Mouse (Mus musculus) urinary bladder, postnatal 25 days (tissue): ENCODE results near the gene Kcnma1.

Experiments used
- DNase-seq: peaks from one replicate; pipeline ENCODE4 v3.0.0; 2022; ENCODE audit warnings: low spot score

Kcnma1 gene

DNA sequence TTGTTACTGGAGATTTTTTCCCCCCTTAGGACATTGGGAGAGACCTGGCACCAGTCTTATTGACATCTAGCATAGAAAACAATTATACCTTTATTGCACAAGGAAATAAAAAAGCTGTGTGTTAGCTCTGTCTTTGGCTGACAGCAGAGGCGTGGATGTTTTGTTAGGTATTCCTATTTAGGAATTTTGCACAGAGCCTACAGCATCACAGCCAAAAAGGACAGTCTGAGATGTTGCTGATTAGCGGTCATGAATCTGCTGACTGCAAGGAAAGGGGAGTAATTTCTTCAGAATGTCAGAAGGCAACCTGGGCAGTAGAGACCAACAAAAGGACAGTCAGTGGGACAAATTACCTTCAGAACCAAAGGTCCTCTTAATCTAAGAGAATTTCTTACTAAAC, 412.2 kb downstream of the Kcnma1 start:
- DNase-seq, result no peak

DNA sequence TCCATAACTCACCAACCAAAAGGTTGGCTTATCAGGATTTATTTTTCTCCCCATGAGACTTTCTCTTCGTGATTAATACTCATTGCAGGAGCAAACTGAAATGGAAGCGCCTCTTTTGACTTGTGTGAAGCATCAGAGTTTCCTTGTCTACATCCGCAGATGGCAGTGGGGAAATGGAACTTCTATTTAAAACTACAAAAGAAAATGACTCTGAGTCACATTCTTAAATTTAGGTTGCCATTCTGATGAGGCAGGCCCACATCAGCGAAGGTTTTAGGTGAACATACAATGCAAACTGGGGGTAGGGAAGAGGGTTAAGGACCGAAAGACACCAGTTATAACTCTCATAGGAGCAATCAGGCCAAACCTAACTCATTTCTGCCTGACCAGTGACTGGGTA, 419.7 kb downstream of the Kcnma1 start:
- no peak for DNase-seq

DNA sequence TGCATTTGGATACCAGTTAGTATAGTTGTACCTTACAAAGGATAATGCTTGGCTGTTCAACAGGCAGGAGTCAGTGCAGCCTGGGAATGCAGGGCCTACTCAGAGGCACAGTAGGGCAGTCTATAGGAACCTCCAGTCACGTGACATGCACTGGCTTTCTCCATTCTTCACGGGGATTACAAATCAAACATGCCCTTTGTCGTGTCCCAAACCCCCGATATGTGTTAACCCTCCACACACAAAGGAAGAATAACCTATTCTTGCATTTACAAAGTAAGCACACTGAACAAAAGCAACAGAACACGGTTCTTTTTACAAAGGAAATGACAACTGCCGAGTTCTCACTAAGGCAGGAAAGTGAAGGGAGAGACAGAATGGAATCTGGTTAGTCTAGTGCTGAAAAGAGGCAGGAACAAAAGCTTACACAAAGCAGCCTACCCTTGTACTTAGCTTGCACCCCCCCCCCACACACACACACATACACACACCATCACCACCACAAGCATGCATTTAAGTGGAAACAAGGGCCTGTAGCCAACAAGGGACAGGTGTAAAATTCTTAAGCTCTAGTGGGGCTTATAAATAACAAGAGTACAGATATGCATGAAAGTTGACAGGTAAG, 421.4 kb downstream of the Kcnma1 start:
- DNase-seq, result no peak

DNA sequence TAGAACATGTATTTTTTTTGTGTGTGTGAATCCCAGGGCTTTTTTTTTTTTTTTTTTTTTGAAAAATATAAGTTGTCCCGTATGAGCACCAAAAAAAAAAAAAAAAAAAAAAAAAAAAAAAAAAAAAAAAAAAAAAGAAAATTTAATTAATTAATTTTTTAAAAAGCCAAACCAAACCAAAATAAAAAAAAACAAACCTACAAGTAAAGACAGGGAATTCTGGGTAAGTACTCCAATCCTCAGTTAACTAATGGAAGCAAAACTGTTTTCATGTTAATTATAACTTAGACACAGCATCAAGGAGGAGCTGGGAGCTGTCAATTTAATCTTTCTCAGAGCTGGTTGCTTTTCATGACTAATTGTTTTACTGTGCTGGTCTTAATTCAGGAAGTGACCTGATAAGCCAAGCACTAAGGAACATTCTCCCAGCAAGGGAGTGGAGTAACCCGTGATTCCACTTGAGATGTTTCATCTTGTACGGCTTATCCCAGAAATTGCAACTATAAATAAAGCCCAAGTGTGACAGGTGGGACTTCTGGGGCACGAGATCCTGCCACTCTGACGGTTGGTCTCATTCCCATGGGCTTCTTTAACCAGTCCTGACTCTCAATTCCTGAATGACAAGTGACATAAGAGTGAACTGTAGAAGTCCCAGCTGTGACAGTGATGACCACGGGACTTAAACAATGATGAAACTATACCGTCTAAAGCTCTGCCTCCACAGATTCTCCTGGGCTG, 424.4 kb downstream of the Kcnma1 start:
- DNase-seq, result no peak

DNA sequence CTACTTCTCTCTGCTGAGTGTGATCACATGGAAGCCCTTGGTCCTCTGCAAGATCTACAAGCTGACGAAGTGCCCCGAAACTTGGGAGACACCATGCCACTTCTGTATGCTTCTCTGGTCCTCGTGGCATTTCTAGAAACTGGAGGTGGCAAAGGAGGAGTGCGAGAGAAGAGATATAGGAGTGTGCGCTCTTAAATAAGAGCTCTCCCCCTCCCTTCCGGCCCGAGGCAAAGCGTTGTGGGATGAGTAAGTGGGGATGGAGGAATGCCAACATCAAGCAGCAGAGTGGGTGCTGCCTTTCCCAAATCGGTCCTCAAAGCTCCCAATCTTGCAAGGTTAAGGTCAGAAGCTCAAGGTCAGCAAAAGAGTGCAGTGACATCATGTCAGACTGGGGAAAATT, 426.8 kb downstream of the Kcnma1 start:
- no peak for DNase-seq

DNA sequence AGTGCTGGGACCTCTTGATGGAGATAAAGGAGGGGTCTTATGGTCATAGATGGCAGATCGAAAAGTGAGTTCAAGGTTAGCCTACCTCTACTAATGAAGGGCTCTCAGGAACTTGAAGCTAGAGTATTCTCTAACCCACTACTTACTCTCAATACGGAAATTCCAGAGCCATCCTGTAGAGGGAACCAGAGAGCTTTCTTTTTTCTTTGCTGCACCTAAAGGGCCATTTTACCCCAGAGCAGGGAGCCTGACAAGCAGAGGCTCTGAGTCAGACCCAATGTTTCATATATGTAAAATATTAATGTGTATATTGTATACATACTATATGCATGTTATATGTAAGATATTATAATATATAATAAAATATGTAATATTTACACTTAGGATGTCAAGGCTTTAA, 431.1 kb downstream of the Kcnma1 start:
- peak; percentile 47 for DNase-seq

DNA sequence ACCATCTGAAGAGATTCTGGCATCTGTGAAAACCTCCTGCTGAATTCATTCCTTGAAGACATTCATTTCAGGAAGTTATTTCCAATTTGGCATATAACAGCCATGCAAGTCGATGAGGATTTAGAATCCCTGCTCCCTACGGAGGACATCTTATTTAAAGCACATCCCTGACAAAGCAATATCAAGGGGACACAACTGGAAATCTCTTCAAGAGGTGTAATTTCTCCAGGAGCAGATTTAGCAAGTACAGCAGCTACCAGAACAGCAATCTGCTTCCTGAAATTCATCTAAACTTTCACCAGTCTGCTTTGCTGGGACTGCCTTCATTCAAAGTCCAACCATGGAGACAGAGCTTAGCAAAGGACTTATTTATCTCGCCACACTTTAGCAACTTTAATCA, 433.0 kb downstream of the Kcnma1 start:
- DNase-seq, result no peak

DNA sequence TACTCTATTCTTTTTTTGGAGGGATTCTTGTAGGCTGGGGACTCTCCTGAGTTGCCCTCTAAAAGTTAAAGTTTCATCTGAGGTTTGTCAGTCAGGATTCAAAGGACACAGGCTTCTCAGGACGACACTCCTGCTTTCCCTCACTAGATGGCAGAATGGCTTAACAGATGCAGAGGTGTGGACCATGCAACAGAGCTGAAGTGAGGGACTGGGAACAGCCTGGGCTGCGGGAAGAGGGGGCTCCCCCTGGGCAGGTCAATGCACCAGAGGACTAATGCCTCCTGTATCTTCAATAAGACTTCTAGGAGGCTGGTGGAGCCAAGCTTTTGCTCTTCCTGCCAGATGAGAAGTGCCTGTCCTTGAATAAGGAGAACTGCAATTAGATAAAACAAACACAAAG, 438.3 kb downstream of the Kcnma1 start:
- DNase-seq, result no peak

DNA sequence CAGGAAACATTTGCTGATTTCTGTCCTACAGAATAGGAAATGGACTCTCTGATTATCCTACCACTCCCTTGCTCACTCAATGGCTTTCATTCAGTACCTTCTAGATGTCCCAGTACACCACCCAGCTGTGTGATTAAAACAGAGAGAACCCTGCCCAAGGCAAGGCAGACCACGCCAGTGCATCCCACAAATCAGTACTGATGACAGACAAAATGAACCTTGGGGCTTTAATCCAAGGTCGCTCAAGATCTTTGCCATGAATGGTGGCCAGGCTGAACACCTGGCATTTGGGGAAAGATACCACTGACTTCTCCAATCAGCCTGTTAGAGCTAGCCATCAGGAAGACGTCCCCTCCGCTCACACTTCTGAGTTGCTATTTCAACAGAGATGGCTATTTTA, 440.2 kb downstream of the Kcnma1 start:
- no peak for DNase-seq

DNA sequence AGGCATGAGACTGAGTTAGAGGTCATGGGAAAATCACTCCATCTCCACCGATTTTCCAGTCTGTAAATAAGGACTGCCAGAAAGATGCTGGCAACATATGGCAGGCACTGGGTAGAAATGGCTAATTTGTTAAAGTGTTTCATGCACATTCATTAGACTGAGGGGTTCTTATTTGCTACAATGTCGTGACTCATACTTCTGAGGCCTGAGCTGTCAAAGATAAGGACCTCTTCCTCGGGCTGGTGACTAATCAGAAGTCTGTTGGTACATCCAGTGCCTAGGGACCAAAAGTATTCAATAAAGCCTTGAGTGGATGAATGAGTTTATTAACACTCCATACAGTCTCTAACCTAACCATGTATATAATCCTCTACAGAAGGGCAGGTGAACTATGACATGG, 440.9 kb downstream of the Kcnma1 start:
- DNase-seq, result no peak

DNA sequence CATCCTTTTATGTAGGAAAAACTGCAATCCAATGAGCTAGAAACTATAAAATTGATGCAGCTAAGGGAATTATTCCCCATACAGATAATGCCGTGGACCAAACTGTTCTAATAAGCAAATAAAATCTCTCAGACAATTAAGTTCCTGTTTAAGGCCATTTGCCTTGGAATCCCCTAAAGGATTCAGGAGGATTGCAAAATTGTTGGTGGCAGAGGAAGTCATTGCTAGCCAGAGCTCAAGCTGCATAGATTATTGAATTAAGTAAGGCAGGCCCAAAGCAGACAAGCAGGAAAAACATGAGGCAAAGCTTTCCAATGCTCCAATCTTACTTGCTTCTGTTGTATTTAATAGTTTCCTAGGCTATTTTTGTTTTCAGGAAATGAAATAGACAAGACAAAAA, 441.5 kb downstream of the Kcnma1 start:
- no peak for DNase-seq

DNA sequence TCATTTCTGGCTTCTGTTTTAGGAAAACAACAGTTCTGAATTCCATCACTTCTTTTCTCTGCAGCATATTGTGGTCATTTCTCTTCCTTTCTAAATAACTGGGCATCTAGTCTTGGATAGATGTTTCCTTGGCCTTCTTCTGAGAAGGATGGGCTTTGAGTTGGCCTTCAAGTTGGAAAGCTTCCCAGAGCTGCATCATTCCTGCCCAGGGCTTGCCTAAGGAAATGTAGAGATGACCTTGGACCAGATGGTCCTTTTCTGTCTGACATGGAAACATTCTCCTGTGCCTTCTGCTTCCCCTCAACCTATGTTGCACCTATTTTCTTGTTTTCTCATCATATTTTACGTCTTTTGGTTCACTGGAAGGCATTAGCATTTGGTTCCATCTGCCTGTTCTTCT, 444.0 kb downstream of the Kcnma1 start:
- DNase-seq, result no peak

DNA sequence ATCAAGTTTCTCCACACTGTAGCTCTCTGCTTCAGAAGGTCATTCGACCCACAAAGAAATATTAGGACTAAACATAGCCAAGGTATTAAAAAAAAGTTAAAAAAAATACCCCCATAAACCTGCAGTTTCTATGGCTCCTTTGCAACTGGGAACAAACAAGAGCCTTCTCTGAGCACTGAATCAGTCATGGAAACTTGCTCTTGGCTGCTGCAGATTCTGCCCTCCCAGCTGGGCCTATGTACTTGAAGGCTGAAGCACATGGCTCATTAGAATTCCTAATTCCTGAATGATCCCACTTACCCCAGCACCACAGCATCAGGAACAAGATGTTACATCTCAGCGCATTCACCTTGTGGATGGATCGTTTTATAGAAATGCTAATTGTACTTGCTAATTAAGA, 448.4 kb downstream of the Kcnma1 start:
- DNase-seq, result no peak

DNA sequence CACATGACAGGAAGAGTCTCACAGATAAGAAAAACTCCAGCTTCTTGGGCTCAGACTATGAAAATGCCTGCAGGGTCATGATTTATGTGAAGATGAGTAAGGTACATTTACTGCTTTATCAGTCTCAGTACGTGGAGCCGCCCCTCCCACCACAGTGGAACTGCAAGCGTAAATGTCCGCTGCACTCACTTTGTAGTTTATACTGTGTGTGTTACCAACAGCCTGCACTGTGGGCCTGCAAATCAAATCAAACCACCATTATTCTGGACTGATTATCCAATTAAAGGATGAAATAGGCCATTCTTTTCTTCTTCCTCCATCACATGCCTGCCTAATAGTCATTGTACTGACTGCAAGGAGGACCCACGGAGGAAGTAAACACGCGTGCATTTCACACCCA, 449.8 kb downstream of the Kcnma1 start:
- no peak for DNase-seq

DNA sequence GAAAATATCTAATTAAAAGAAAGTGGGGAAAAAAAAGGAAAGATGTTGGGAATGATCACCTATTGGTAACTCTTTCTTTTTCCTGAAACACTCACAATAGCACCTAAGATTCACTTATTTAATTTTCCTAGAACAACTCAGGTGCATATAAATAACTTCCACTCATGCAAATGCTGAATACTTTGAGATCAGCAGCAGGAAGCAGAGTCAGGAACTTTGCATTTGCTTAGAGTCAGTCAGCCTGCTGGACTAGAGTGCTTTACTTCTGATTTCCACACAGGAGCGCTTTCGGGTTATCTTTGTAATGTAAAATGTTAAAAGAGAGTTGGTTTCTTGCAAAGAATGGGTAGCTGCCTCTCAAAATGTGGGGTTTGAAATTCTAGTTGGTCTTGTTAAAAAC, 451.1 kb downstream of the Kcnma1 start:
- DNase-seq, result no peak

DNA sequence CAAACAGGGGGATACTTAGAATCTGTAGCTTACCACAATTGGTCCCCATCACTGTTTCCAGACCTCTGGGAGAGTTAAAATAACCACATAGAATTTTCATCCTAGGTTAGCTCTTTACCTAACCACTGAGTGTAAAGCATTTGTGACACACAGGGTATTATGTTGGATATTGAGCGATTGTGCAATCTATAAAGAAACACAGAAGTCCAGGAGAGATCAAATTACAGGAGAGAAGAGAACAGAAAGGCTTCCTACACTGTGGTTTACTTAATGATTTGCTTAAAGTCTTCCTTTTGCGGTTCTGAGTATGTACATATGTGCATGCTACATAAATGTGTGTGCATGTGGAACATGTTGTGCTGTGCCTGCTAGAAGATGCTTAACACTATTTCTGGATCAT, 458.6 kb downstream of the Kcnma1 start:
- DNase-seq, result no peak

DNA sequence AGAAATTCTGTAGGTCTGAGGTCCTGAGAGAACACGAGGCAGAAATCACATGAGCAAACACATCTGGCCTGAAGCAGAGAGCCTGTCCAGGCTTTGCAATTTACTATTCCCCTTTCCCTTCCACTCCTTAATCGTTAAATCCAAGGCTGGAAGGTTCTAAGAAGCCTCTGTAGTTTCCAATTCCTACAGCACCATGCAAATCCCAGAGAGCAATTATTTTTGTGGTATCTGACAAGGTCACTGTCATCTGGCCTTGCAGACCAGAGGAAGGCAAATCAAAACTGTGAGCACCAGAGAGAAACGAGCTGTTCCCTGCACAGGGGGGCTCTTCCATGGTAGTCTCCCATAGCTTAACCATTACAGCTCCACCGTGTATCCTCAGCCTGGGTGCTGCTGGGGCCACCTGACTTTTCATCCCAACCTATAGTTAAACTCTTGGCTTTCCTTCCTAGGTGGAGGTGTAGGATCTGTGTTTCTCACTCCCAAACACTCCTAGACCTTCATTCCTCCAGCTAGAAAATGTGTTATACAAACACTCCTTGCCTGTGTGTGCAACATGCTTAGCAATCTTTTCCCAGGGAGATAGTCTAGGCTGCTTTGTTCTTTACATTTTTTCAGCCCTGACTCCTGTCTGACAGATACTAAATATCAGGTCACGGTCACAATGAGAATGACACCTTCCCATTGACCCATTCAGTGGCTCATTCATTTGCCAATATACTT, 461.9 kb downstream of the Kcnma1 start:
- no peak for DNase-seq

DNA sequence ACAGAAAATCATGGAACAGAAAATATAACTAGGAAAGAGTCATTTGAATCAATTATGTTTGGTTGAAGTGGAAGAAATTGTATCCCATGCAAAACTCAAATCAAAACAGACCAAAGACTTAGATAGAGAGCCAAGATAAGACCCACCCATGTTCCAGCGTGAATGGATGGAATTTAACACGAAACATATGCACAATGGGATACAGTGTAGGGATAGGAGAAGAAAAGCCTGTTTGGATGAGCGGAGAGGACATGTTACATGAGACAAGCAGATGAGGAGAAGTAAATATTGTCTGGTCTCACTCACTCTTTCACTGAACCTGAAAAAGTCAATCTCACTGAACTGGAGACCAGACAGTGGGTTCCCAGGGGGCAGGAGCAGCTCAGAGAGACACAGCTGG, 463.8 kb downstream of the Kcnma1 start:
- DNase-seq, result no peak

DNA sequence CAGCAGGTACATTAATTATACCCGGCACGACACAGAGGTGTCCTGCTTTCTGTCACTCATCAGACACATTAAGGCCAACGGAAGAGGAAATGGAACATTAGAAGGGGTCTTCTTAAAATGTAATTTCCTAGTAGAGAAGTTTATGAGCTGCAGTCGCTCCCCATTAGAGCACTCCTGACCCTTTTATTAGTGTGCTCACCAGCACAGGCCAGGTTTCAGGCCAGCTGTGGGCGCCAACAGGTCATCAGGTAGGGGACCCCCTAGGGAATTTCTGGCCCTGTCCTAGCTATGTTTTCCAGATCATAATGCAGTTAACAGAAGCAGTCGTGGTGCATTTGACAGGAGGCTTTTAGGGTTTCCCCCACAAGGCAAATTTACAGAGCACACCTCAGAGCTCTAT, 472.2 kb downstream of the Kcnma1 start:
- DNase-seq, result no peak

DNA sequence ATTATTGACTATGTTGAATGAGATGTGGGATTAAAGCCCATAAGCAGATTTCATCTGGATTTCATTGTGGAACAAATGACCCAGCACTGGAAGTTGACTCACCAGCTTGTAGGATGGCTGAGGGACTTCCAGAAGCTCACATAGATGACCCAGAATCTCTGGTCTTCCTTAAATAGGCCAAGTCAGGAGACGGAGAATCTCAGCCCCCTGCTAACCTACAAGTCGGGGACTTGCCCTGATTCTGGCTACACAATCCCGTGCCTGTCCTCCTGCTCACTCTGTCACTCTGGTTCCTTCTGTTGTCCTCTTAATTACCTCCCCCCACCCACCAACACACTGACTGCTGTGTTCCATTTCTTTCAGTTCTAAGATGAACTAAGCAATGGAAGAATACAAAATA, 474.7 kb downstream of the Kcnma1 start:
- DNase-seq, result no peak

DNA sequence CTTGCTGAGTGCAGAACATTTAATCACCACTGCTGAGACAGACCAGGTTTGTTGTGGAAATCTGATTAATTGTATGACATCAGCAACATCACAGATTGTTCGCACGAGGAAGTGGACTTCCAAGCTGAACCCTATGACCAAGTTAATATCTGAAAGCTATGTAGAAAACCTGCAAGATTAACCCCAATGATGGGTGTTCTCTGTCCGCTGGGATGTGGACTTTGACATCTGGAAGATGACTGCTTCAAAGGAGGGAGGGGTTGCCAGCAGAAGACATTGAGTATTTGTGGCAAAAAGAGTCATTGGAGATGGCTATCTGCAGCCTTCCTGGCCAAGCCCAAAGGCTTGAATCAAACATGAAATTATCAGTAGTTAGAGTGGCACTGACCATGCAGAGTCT, 480.9 kb downstream of the Kcnma1 start:
- no peak for DNase-seq

DNA sequence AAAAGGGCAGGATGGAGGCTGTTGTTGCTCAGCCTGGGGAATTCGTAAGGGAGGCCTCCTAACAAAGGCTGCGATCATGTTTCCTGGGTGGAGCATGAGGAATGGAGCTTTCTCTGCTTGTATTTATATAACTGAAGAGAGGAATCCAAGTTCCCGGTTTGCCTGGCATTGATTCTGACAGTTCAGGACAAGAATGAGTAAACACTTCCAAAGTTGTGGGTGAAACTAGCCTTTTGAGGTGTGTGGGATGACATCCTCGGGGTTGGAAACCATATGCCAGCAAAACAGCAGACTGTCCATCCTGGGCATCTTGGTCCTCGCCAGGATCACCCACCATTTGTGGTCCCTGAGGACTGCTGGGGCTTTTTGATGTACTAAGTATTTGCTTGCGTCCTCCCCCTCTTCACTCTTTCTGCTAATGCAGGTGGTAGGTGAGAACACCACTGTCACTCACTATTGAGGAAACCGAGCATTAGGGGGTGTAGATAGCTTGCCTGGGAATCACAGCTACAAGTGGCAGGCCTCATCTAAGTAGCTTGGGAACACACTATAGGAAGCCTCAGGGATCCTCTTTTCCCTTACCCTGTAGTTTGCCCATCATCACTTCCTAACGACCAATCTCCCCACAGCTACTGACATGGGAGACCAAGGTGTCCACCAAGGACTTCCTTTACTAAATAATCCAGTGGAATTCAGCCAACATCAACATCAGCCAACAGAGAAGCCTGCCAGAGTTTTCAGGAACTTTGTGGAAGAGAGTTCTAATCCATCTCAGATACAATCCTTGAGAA, 482.4 kb downstream of the Kcnma1 start:
- DNase-seq, result no peak

DNA sequence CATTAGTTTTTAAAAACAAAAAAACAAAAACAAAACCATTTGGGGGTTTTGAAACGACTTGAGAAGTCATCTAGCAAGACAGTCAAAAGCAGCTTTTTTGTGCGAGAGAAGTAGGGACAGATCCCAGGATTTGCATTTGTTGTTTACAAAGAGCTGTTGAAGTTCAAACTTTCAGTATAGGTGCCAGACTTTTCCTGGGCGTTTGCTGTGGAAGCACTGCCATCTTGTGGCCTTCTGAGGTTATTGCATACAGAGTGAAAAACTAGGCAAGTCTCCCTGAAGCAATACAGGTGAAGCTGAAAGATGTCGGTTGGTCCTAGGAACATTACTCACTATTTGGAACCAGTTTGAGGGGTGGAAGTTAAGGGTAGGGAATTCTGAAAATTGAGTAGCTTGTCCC, 484.6 kb downstream of the Kcnma1 start:
- DNase-seq, result peak; percentile 41
